Mouse (Mus musculus): ENCODE measurements around the gene Sf1.

- TF ChIP-seq GATA1 (IDR thresholded peaks at IDR 0.05; ENCODE audit: low read length) (no peak), TAL1 (IDR thresholded peaks at IDR 0.05; ENCODE audit: low read length) (no peak)
Observed at GRCm38 (mm10) chr19:6418984-6419692, 55.6 kb downstream of the Sf1 start.
